Mouse (Mus musculus) MEL (cell line): ENCODE results near the gene Pjvk. TPM values are rescaled to one million over a fixed set of nuclear protein-coding genes. Genes with fewer than 3 reads are reported as not detected.

Source experiments
- DNase-seq: peaks from one replicate; pipeline ENCODE4 v3.0.0; 2011; ENCODE audit warnings: low read depth, low spot score
- H3K27ac ChIP-seq: 2 replicates; pipeline ENCODE4 v1.5.1; 2012; ENCODE audit warnings: low read depth, mild to moderate bottlenecking, control low read depth, low read length, moderate library complexity; ENCODE audit not compliant: control insufficient read depth
- H3K27me3 ChIP-seq, 2 experiments: fragments of 150-350 bp in 1 of 2; sonication (generic) in 1 of 2; 2 replicates each; pipeline ENCODE4 v1.6.1; 2012; ENCODE audit warnings: low read length in 2 of 2, mild to moderate bottlenecking in 2 of 2, improper control_type of control experiment in 1 of 2, moderate library complexity in 1 of 2; ENCODE audit not compliant: insufficient read depth in 2 of 2, control insufficient read depth in 1 of 2
- H3K36me3 ChIP-seq, 2 experiments: 2 replicates each; pipeline ENCODE4 v1.6.1; 2012 to 2014; ENCODE audit warnings: low read length in 2 of 2, improper control_type of control experiment in 1 of 2, inconsistent platforms in 1 of 2, mild to moderate bottlenecking in 1 of 2; ENCODE audit not compliant: insufficient read depth in 2 of 2, control insufficient read depth in 1 of 2
- H3K4me1 ChIP-seq, 2 experiments: fragments of 150-350 bp in 1 of 2; sonication (generic) in 1 of 2; 2 replicates each; pipeline ENCODE4 v1.6.1; 2012; ENCODE audit warnings: low read length in 2 of 2, improper control_type of control experiment in 1 of 2, mild to moderate bottlenecking in 1 of 2; ENCODE audit not compliant: insufficient read depth in 2 of 2, control insufficient read depth in 1 of 2
- H3K4me3 ChIP-seq, 2 experiments: fragments of 150-350 bp in 1 of 2; sonication (generic) in 1 of 2; 2 replicates each; pipeline ENCODE4 v1.5.1; 2012; ENCODE audit warnings: low read depth in 2 of 2, low read length in 2 of 2, mild to moderate bottlenecking in 2 of 2, moderate library complexity in 2 of 2, control low read depth in 1 of 2, improper control_type of control experiment in 1 of 2; ENCODE audit not compliant: control insufficient read depth in 1 of 2, insufficient read depth in 1 of 2
- H3K79me2 ChIP-seq: 2 replicates; pipeline ENCODE4 v1.6.1; 2012; ENCODE audit warnings: mild to moderate bottlenecking, low read length, moderate library complexity; ENCODE audit not compliant: control insufficient read depth, poor library complexity, insufficient read depth
- H3K9ac ChIP-seq: 2 replicates; pipeline ENCODE4 v1.6.1; 2012; ENCODE audit warnings: low read depth, mild to moderate bottlenecking, control low read depth, low read length, moderate library complexity; ENCODE audit not compliant: control insufficient read depth, poor library complexity, severe bottlenecking
- H3K9me3 ChIP-seq: fragments of 150-350 bp; sonication (generic); replicated peaks from 2 replicates; pipeline ENCODE4 v1.6.1; 2012; ENCODE audit warnings: mild to moderate bottlenecking, low read length, improper control_type of control experiment, moderate library complexity; ENCODE audit not compliant: insufficient read depth
- CHD1 ChIP-seq: IDR thresholded peaks from 2 replicates; pipeline ENCODE4 v1.6.1; 2012; ENCODE audit warnings: low read depth, mild to moderate bottlenecking, inconsistent platforms, low read length, improper control_type of control experiment
- E2F4 ChIP-seq: IDR thresholded peaks from 2 replicates; pipeline ENCODE4 v1.6.1; 2011; ENCODE audit warnings: low read depth, low read length, improper control_type of control experiment, borderline replicate concordance
- ELF1 ChIP-seq: IDR thresholded peaks from 2 replicates; pipeline ENCODE4 v1.6.1; 2014; ENCODE audit warnings: low read depth, mild to moderate bottlenecking, inconsistent platforms, low read length, improper control_type of control experiment, moderate library complexity
- EP300 ChIP-seq, 2 experiments: IDR thresholded peaks; 2 replicates each; pipeline ENCODE4 v1.6.1; 2011; ENCODE audit warnings: improper control_type of control experiment in 2 of 2, low read length in 2 of 2, low read depth in 1 of 2, mild to moderate bottlenecking in 1 of 2
- GABPA ChIP-seq: IDR thresholded peaks from 2 replicates; pipeline ENCODE4 v1.6.1; 2012; ENCODE audit warnings: low read depth, mild to moderate bottlenecking, inconsistent platforms, low read length, improper control_type of control experiment, moderate library complexity
- GATA1 ChIP-seq: IDR thresholded peaks from 2 replicates; pipeline ENCODE4 v1.6.1; 2011; ENCODE audit warnings: low read depth, low read length, improper control_type of control experiment
- JUND ChIP-seq: IDR thresholded peaks from 2 replicates; pipeline ENCODE4 v1.6.1; 2011; ENCODE audit warnings: low read depth, mild to moderate bottlenecking, improper control_type of control experiment, low read length
- MAZ ChIP-seq: IDR thresholded peaks from 2 replicates; pipeline ENCODE4 v1.6.1; 2012; ENCODE audit warnings: low read depth, mild to moderate bottlenecking, inconsistent platforms, low read length, improper control_type of control experiment
- MYB ChIP-seq: IDR thresholded peaks from 2 replicates; pipeline ENCODE4 v1.6.1; 2011; ENCODE audit warnings: mild to moderate bottlenecking, low read depth, low read length, improper control_type of control experiment
- RCOR1 ChIP-seq: IDR thresholded peaks from 2 replicates; pipeline ENCODE4 v1.6.1; 2012; ENCODE audit warnings: low read depth, mild to moderate bottlenecking, inconsistent platforms, low read length, improper control_type of control experiment
- SIN3A ChIP-seq: IDR thresholded peaks from 2 replicates; pipeline ENCODE4 v1.6.1; 2012; ENCODE audit warnings: low read length, improper control_type of control experiment, inconsistent platforms
- TAL1 ChIP-seq: IDR thresholded peaks from 2 replicates; pipeline ENCODE4 v1.6.1; 2012; ENCODE audit warnings: mild to moderate bottlenecking, inconsistent platforms, low read length, moderate library complexity, mixed read lengths
- TCF12 ChIP-seq: IDR thresholded peaks from 2 replicates; pipeline ENCODE4 v1.6.1; 2014; ENCODE audit warnings: low read depth, mild to moderate bottlenecking, inconsistent platforms, low read length, improper control_type of control experiment, moderate library complexity
- USF2 ChIP-seq, 2 experiments: IDR thresholded peaks; 2 replicates each; pipeline ENCODE4 v1.6.1; 2011 to 2012; ENCODE audit warnings: improper control_type of control experiment in 2 of 2, low read length in 2 of 2, borderline replicate concordance in 1 of 2, inconsistent platforms in 1 of 2, low read depth in 1 of 2, mild to moderate bottlenecking in 1 of 2; ENCODE audit not compliant: insufficient read depth in 1 of 2
- ZC3H11A ChIP-seq: IDR thresholded peaks from 2 replicates; pipeline ENCODE4 v1.6.1; 2012; ENCODE audit warnings: low read depth, mild to moderate bottlenecking, inconsistent platforms, low read length, improper control_type of control experiment
- ZKSCAN1 ChIP-seq: IDR thresholded peaks from 2 replicates; pipeline ENCODE4 v1.6.1; 2012; ENCODE audit warnings: low read depth, mild to moderate bottlenecking, inconsistent platforms, low read length, improper control_type of control experiment, moderate library complexity
- polyA plus RNA-seq, 2 experiments: library from polyadenylated mRNA; stranded (reverse) in 1 of 2; unstranded in 1 of 2; fragments of >175 nt in 1 of 2; fragments of >200 nt in 1 of 2; gene quantifications; 2 replicates each; pipeline versions ENCODE4 v1.2.1 to v1.2.4; 2012; ENCODE audit warnings: low replicate concordance in 2 of 2, low read depth in 1 of 2; ENCODE audit not compliant: insufficient read length in 2 of 2, insufficient read depth in 1 of 2, missing spikeins in 1 of 2
- total RNA-seq: library from RNA; depleted of rRNA; stranded (reverse); fragments of 300-350 nt; gene quantifications from 2 replicates; pipeline ENCODE4 v1.2.3, GENCODE M21; 2012

The Pjvk gene
- total and polyA plus RNA-seq, 3 experiments, result 0.07 TPM; not detected in 2

- TF ChIP-seq CHD1, result no peak
- no peak for TF ChIP-seq GATA1
- TF ChIP-seq MYB, result no peak
- TF ChIP-seq ZKSCAN1, result no peak
- TF ChIP-seq JUND, result no peak
- TF ChIP-seq RCOR1, result no peak
- no peak for TF ChIP-seq USF2 (IDR thresholded peaks at IDR 0.05; ENCODE audit: borderline replicate concordance in 1 of 2, insufficient read depth in 1 of 2, low read depth in 1 of 2, low read length in 2 of 2)
- no peak for TF ChIP-seq SIN3A
- no peak for TF ChIP-seq TCF12
- TF ChIP-seq ZC3H11A, result no peak
- Histone ChIP-seq H3K9ac (peak overlapping the region; percentile 79), H3K4me1 (peaks cover 4 to 16% of the 10 kb centered on the region in 2 experiments; a peak in 3 of 4 replicates), H3K9me3 (no peaks in the 10 kb centered on the region), H3K4me3 (peak overlapping the region; percentile 83 to 91), H3K79me2 (peaks cover 38% of the 10 kb centered on the region), H3K36me3 (peaks cover 5 to 29% of the 10 kb centered on the region in 2 experiments; a peak in 3 of 4 replicates), H3K27me3 (no peaks in the 10 kb centered on the region), H3K27ac (peak overlapping the region; percentile 14; the same call in 1 of the 2 replicates)
- peak; percentile 30 for DNase-seq
These were observed 27.7 kb downstream of the Pjvk start for GRCm38 (mm10) chr2:76675949-76676348.

DNA sequence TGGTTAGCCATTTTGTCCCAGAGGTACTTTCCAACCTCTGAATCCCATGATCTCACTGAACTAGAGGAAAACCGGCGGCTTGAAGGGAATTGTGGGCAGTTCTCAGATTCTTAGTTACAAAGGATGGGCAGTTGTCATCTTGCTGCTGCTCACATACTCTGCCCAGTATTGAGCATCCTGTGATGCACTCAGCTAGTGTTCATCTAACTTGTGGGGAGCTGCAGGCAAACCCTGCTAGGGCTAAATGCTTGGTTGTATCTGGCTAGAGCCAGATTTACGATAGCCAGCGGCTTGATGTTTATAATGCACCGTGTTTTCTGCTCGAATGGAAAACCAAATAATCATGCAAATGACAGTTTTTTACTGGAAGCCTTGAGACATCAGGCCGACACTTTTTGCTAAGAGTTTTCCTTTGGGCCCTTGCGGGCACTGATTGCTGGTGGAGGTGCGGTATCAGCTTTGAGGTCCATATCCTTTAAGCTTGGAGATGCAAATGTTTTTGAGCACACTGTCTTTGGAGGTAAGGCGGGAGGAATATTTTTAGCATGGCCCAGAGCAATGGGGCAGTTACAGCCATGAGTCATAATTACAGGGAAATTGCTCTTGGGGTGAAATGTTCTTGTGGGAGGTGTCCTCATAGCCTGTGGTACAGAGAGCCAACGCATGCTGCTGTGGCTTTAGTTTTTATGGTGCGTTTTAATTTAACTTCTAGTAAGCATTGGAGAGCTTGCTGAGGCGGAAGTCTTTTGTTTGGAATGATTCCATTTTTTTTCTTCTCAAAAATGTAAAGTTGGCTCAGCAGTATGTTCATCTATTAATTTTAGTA, 28.3 kb downstream of the Pjvk start:
- no peak for TF ChIP-seq MAZ
- TF ChIP-seq E2F4, result no peak
- no peak for TF ChIP-seq GABPA
- no peak for TF ChIP-seq EP300 (IDR thresholded peaks at IDR 0.05; ENCODE audit: low read depth in 1 of 2, low read length in 2 of 2)
- no peak for TF ChIP-seq TAL1
- TF ChIP-seq ELF1, result no peak
- no peaks in the 10 kb centered on the region for H3K27me3 ChIP-seq
- peak overlapping the region; percentile 79 for H3K9ac ChIP-seq
- H3K27ac ChIP-seq, result no peak overlapping the region
- H3K79me2 ChIP-seq, result peaks cover 38% of the 10 kb centered on the region
- H3K4me1 ChIP-seq, result peaks cover 3 to 14% of the 10 kb centered on the region in 2 experiments; a peak in 3 of 4 replicates
- peak; percentile 37 for DNase-seq
- no peaks in the 10 kb centered on the region for H3K9me3 ChIP-seq
- peaks cover 6 to 25% of the 10 kb centered on the region in 2 experiments for H3K36me3 ChIP-seq
- H3K4me3 ChIP-seq, result peak overlapping the region; percentile 83 to 91
